Mouse (Mus musculus): ENCODE measurements around the gene Atf7ip.

GRCm38 (mm10) chr6:136522658-136523057 is 16.7 kb downstream of the Atf7ip start:
- TF ChIP-seq CTCF (IDR thresholded peaks at IDR 0.05; ENCODE audit: control insufficient read depth, insufficient read depth, low read length): no peak
- TF ChIP-seq POLR2A (IDR thresholded peaks at IDR 0.05; ENCODE audit: borderline replicate concordance, control insufficient read depth, low read depth, low read length): no peak
